Mouse (Mus musculus): ENCODE measurements around the gene Arid4b. TPM values are rescaled to one million over a fixed set of nuclear protein-coding genes. Genes with fewer than 3 reads are reported as not detected.

The Arid4b gene
- polyA plus RNA-seq, 1 experiment from 2014 or later, result 50.0 TPM

DNA sequence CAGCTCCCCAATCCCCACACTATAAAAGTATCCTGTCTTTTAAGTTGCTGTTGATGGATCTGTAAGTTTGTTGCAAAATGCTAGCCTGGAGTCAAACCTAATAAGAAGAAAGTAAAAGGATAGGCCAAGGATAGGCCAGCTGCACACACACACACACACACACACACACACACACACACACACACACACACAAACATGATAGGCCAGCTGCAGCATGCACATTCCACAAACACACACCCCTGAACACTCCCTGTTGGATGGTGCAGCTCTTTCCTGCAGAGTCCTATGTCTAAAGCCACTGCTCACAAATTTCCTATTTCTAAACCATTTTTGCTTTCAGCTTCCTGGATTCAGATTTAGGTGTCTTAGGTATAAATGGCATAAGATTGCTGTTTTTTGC is 19.2 kb upstream of the Arid4b start:
- ATAC-seq (ENCODE audit: low read depth), result no peak
- no peak overlapping the region for H3K27ac ChIP-seq (replicated peaks; ENCODE audit: low read depth, low read length)
- peaks cover 15% of the 10 kb centered on the region for H3K36me3 ChIP-seq (ENCODE audit: control insufficient read depth, insufficient read depth, low read length)
- peaks cover 6% of the 10 kb centered on the region; the same call in 1 of the 2 replicates for H3K4me1 ChIP-seq (ENCODE audit: control insufficient read depth, insufficient read depth, low read length)
- no peak for DNase-seq (ENCODE audit: low spot score)
- H3K27me3 ChIP-seq (replicated peaks; ENCODE audit: control insufficient read depth, insufficient read depth, low read length), result no peaks in the 10 kb centered on the region
- H3K9me3 ChIP-seq (ENCODE audit: control insufficient read depth, low read length), result no peaks in the 10 kb centered on the region
- H3K4me2 ChIP-seq (ENCODE audit: low read depth, low read length), result no peak overlapping the region
- no peak overlapping the region for H3K9ac ChIP-seq (ENCODE audit: low read depth, low read length)
- H3K4me3 ChIP-seq (ENCODE audit: low read depth, low read length), result no peak overlapping the region

DNA sequence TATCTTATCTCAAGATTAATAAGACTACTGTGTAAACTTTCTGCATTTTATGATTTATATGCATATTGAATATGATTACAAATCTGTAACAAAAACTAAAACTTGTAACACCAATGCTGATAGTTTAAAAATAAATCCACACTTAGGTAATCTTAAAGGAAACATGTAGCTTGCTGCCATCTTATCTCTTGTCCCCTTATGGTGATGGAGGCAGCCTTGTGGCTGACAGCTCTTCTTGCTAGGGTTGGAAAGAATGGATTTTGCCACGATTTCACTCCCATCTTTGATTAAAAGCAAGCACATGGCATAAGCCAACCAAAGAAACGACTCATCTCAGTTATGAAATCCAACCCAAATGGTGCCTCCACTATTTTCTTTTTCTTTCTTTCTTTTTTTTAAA is 18.5 kb upstream of the Arid4b start:
- Histone ChIP-seq H3K4me1 (ENCODE audit: control insufficient read depth, insufficient read depth, low read length) (peaks cover 5% of the 10 kb centered on the region; the same call in 1 of the 2 replicates), H3K9me3 (ENCODE audit: control insufficient read depth, low read length) (no peaks in the 10 kb centered on the region), H3K36me3 (ENCODE audit: control insufficient read depth, insufficient read depth, low read length) (peaks cover 22% of the 10 kb centered on the region), H3K4me2 (ENCODE audit: low read depth, low read length) (no peak overlapping the region), H3K27me3 (replicated peaks; ENCODE audit: control insufficient read depth, insufficient read depth, low read length) (no peaks in the 10 kb centered on the region), H3K4me3 (ENCODE audit: low read depth, low read length) (no peak overlapping the region), H3K27ac (replicated peaks; ENCODE audit: low read depth, low read length) (no peak overlapping the region), H3K9ac (ENCODE audit: low read depth, low read length) (no peak overlapping the region)
- ATAC-seq (ENCODE audit: low read depth), result no peak
- DNase-seq (ENCODE audit: low spot score), result no peak
- 81% methylated on average over 2 of the region's 2 CpGs for WGBS

DNA sequence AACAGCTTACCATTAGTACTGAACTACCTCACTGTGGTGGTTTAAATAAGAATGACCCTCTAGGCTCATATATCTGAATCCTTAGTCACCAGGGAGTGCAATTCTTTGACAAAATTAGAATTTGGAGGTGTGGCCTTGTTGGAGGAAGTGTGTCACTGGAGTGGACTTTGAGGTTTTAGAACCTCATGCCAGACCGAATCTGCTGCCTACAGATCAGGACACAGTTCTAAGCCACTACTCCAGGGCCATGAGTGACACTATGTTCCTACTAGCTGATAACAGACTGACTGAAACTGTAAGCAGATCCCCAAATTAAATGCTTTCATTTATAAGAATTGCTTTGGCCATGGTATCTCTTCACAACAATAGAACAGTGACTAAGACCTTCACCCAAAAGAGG is 13.2 kb upstream of the Arid4b start:
- DNase-seq (ENCODE audit: low spot score) (no peak), ATAC-seq (ENCODE audit: low read depth) (no peak)
- H3K36me3 ChIP-seq (ENCODE audit: control insufficient read depth, insufficient read depth, low read length), result peaks cover 71% of the 10 kb centered on the region
- H3K27me3 ChIP-seq (replicated peaks; ENCODE audit: control insufficient read depth, insufficient read depth, low read length), result no peaks in the 10 kb centered on the region
- no peak overlapping the region for H3K4me2 ChIP-seq (ENCODE audit: low read depth, low read length)
- no peaks in the 10 kb centered on the region for H3K9me3 ChIP-seq (ENCODE audit: control insufficient read depth, low read length)
- no peak overlapping the region for H3K9ac ChIP-seq (ENCODE audit: low read depth, low read length)
- H3K27ac ChIP-seq (replicated peaks; ENCODE audit: low read depth, low read length), result no peak overlapping the region
- no peak overlapping the region for H3K4me3 ChIP-seq (ENCODE audit: low read depth, low read length)
- 100% methylated on average over 1 of the region's 1 CpGs for WGBS
- H3K4me1 ChIP-seq (ENCODE audit: control insufficient read depth, insufficient read depth, low read length), result no peaks in the 10 kb centered on the region

- no peaks in the 10 kb centered on the region for H3K27me3 ChIP-seq (replicated peaks; ENCODE audit: control insufficient read depth, insufficient read depth, low read length)
- no peak for DNase-seq (ENCODE audit: low spot score)
- no peak overlapping the region for H3K9ac ChIP-seq (ENCODE audit: low read depth, low read length)
- H3K4me3 ChIP-seq (ENCODE audit: low read depth, low read length), result no peak overlapping the region
- 91% methylated on average over 3 of the region's 3 CpGs for WGBS
- no peak for ATAC-seq (ENCODE audit: low read depth)
- H3K27ac ChIP-seq (replicated peaks; ENCODE audit: low read depth, low read length), result no peak overlapping the region
- no peaks in the 10 kb centered on the region; the same call in 1 of the 2 replicates for H3K4me1 ChIP-seq (ENCODE audit: control insufficient read depth, insufficient read depth, low read length)
- H3K36me3 ChIP-seq (ENCODE audit: control insufficient read depth, insufficient read depth, low read length), result peaks cover 61% of the 10 kb centered on the region
- H3K4me2 ChIP-seq (ENCODE audit: low read depth, low read length), result no peak overlapping the region
- H3K9me3 ChIP-seq (ENCODE audit: control insufficient read depth, low read length), result no peaks in the 10 kb centered on the region
Observed at GRCm38 (mm10) chr13:14056801-14057200, 6.2 kb upstream of the Arid4b start.

GRCm38 (mm10) chr13:14059582-14059981 is 3.5 kb upstream of the Arid4b start:
- DNase-seq (ENCODE audit: low spot score), result no peak
- Histone ChIP-seq H3K27ac (replicated peaks; ENCODE audit: low read depth, low read length) (no peak overlapping the region), H3K9ac (ENCODE audit: low read depth, low read length) (no peak overlapping the region), H3K9me3 (ENCODE audit: control insufficient read depth, low read length) (no peaks in the 10 kb centered on the region), H3K4me2 (ENCODE audit: low read depth, low read length) (no peak overlapping the region), H3K4me3 (ENCODE audit: low read depth, low read length) (no peak overlapping the region), H3K4me1 (ENCODE audit: control insufficient read depth, insufficient read depth, low read length) (peaks cover 6% of the 10 kb centered on the region; the same call in 1 of the 2 replicates), H3K36me3 (ENCODE audit: control insufficient read depth, insufficient read depth, low read length) (peaks cover 33% of the 10 kb centered on the region), H3K27me3 (replicated peaks; ENCODE audit: control insufficient read depth, insufficient read depth, low read length) (no peaks in the 10 kb centered on the region)
- no peak for ATAC-seq (ENCODE audit: low read depth)

DNA sequence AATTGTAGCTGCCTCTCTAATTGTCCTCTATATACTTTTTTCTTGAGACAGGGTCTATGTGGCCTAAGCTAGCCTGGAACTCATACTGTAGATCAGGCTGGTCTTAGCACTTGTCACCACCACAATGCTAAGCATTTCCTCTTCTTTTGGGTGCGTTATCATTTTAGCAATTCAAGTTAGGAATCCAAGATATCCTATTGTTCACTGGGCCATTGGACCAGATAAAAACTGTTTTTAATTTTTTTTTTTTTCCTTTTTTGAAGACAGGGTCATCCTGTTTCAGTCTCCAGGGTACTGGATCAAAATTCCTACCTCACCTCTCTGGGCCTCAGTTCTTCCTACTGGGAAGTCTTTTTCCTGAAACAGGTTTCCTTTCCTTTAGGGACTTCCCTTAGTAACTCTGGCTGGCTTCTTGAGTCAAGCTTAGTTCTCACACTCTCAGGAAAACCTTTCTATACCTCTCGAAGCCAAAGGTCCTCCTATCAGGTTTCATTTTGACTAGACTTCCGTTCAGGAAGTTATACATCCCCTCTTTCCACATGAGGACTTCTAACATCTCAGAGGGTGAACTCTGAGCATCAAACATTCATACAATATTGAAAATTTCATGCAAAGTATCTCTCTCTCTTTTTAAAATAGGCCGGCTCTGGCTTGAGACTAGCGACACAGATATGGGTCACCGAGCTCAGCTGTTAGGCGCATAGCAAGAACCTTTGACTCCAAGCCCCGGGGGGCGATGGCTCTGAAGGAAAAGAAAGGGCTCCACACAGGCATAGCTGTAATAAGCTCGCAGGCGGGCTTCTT is 621 bp upstream of the Arid4b start:
- ATAC-seq (ENCODE audit: low read depth), result no peak
- Histone ChIP-seq H3K4me3 (ENCODE audit: low read depth, low read length) (peak overlapping the region; percentile 98), H3K36me3 (ENCODE audit: control insufficient read depth, insufficient read depth, low read length) (peaks cover 12% of the 10 kb centered on the region; the same call in 1 of the 2 replicates), H3K9ac (ENCODE audit: low read depth, low read length) (peak overlapping the region; percentile 75), H3K27ac (replicated peaks; ENCODE audit: low read depth, low read length) (peak overlapping the region; percentile 93), H3K27me3 (replicated peaks; ENCODE audit: control insufficient read depth, insufficient read depth, low read length) (no peaks in the 10 kb centered on the region), H3K4me1 (ENCODE audit: control insufficient read depth, insufficient read depth, low read length) (peaks cover 14% of the 10 kb centered on the region; the same call in 1 of the 2 replicates), H3K9me3 (ENCODE audit: control insufficient read depth, low read length) (no peaks in the 10 kb centered on the region), H3K4me2 (ENCODE audit: low read depth, low read length) (peak overlapping the region; percentile 68)
- DNase-seq (ENCODE audit: low spot score), result no peak
- 6% methylated on average over 11 of the region's 11 CpGs for WGBS

DNA sequence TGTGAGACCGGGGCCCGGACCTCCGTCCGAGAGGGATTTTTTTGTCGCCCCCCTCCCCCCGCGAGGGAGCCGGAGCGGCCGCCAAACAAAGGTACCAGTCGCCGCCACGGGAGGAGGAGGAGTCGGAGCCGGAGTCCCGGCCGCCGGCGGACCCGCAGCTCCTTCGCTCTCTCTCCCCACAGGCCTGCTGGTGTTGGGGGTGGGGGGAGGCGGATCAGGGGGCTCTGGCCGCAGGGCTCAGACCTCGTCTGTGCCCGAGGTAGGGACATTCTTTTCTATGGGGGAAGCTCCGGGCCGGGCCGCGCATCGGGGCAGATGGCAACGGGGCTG is 875 bp downstream of the Arid4b start:
- peaks cover 14% of the 10 kb centered on the region; the same call in 1 of the 2 replicates for H3K4me1 ChIP-seq (ENCODE audit: control insufficient read depth, insufficient read depth, low read length)
- peaks cover 23% of the 10 kb centered on the region; the same call in 1 of the 2 replicates for H3K36me3 ChIP-seq (ENCODE audit: control insufficient read depth, insufficient read depth, low read length)
- H3K27me3 ChIP-seq (replicated peaks; ENCODE audit: control insufficient read depth, insufficient read depth, low read length), result no peaks in the 10 kb centered on the region
- H3K4me3 ChIP-seq (ENCODE audit: low read depth, low read length), result peak overlapping the region; percentile 98
- no peak for DNase-seq (ENCODE audit: low spot score)
- H3K4me2 ChIP-seq (ENCODE audit: low read depth, low read length), result peak overlapping the region; percentile 71
- peak overlapping the region; percentile 98 for H3K9ac ChIP-seq (ENCODE audit: low read depth, low read length)
- peak; percentile 28 for ATAC-seq (ENCODE audit: low read depth)
- peak overlapping the region; percentile 97 for H3K27ac ChIP-seq (replicated peaks; ENCODE audit: low read depth, low read length)
- 0% methylated on average over 1 of the region's 31 CpGs for WGBS
- no peaks in the 10 kb centered on the region for H3K9me3 ChIP-seq (ENCODE audit: control insufficient read depth, low read length)

GRCm38 (mm10) chr13:14064341-14065027 is 1.5 kb downstream of the Arid4b start:
- Histone ChIP-seq H3K9me3 (ENCODE audit: control insufficient read depth, low read length) (no peaks in the 10 kb centered on the region), H3K27me3 (replicated peaks; ENCODE audit: control insufficient read depth, insufficient read depth, low read length) (no peaks in the 10 kb centered on the region), H3K9ac (ENCODE audit: low read depth, low read length) (peak overlapping the region; percentile 98), H3K4me2 (ENCODE audit: low read depth, low read length) (peak overlapping the region; percentile 71), H3K4me1 (ENCODE audit: control insufficient read depth, insufficient read depth, low read length) (peaks cover 14% of the 10 kb centered on the region; the same call in 1 of the 2 replicates), H3K27ac (replicated peaks; ENCODE audit: low read depth, low read length) (peak overlapping the region; percentile 97), H3K36me3 (ENCODE audit: control insufficient read depth, insufficient read depth, low read length) (peaks cover 23% of the 10 kb centered on the region; the same call in 1 of the 2 replicates), H3K4me3 (ENCODE audit: low read depth, low read length) (peak overlapping the region; percentile 98)
- WGBS, result 0% methylated on average over 18 of the region's 65 CpGs
- peak; percentile 32 for DNase-seq (ENCODE audit: low spot score)
- ATAC-seq (ENCODE audit: low read depth), result no peak

Data from embryonic facial prominence, embryonic 14.5 days (tissue).